Mouse (Mus musculus) left cerebral cortex, adult 9 months (tissue): Measurements from ENCODE around the gene Stk11.

Source experiments
- DNase-seq, 2 experiments: peaks; one replicate each; pipeline ENCODE4 v3.0.0; 2022; ENCODE audit warnings: low spot score in 2 of 2

The Stk11 gene

DNA sequence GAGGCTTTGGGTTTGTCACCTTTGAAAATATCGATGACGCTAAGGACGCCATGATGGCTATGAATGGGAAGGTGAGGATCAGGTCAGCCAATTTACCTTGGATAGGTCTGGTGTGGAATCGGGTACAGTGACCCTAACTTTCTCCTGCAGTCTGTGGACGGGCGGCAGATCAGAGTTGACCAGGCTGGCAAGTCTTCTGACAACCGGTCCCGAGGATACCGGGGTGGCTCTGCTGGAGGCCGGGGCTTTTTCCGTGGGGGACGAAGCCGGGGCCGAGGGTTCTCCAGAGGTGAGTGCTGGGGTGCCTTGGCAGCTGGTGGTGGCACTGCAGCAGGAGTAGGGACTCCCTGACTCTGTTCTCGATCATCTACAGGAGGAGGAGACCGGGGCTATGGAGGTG is 54.4 kb downstream of the Stk11 start:
- peak in 1 of 2 experiments; percentile 7 for DNase-seq

DNA sequence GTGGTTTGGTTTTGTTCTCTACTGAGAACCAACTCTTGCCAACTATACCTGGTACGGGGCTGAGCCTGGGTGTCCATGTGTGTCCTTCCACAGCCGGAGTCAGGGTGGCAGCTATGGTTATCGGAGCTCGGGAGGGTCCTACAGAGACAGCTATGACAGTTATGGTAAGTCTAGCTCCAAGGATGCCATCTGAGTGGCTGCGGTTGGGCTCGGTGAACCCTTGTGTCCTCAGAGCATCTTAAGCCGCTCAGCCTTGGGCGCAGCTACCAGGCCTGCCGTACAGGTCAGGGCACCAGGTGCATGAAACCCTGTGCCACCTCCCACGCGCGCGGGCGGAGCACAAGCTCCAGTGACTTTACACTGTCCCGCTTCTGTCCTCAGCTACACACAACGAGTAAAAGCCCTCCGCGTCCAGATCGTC is 55.0 kb downstream of the Stk11 start:
- DNase-seq = peak in 1 of 2 experiments; percentile 18

DNA sequence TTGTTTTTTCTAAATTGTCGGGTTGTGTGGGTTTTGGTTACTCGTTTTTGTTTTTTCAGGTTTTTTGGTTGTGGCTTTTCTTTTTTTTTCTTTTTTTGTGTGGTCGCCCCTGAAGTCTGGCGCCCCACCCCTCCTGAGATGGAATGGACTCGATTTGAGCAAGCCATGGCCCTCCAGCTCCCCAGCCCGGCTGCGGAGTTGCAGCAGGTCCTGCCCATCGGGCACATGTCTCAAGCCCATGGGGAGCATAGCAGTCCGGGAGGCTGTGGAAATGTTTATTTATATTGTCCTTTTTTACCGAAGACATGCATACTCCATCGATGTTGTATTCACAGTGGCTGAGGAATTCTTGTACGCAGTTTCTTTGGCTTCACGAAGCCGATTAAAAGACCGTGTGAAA is 55.6 kb downstream of the Stk11 start:
- DNase-seq = peak in 1 of 2 experiments; percentile 8

DNA sequence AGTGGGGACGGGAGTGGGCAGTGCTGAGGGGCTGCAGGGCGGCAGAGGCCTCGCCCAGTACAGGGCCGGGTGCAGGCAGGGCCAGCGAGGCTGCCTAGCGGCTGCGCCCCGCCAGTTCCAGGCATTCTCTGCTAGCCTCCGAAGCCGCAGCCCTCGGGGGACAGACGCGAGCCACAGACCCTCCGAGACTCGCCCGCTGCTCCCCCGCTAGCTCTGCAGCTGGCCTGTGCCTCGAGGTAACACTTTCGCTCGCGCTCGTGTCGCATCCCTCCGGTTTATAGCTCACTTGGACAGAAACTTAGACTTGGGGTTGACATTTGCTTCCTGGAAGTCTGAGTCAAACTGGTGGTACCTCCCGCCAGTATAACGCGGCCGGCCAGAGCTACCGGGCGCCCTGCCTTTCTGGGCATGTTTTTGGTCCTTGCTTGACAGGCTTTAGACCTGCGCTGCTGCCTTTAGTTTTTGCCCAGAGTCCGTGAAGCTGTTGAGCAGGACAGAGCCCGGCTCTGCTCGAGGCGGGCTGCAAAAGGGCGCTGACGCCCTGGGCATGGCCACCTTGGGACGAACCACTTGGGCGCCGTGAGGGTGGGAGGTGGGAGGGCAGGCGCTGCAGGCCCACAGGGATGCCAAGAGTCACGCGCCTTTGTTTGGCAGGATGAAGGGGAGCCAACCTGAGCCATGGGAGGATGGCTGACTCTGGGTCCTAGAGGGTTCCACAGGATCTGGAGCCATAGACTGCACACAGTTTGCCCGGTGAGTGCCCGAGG is 56.3 kb downstream of the Stk11 start:
- DNase-seq = peak; percentile 19 to 33

DNA sequence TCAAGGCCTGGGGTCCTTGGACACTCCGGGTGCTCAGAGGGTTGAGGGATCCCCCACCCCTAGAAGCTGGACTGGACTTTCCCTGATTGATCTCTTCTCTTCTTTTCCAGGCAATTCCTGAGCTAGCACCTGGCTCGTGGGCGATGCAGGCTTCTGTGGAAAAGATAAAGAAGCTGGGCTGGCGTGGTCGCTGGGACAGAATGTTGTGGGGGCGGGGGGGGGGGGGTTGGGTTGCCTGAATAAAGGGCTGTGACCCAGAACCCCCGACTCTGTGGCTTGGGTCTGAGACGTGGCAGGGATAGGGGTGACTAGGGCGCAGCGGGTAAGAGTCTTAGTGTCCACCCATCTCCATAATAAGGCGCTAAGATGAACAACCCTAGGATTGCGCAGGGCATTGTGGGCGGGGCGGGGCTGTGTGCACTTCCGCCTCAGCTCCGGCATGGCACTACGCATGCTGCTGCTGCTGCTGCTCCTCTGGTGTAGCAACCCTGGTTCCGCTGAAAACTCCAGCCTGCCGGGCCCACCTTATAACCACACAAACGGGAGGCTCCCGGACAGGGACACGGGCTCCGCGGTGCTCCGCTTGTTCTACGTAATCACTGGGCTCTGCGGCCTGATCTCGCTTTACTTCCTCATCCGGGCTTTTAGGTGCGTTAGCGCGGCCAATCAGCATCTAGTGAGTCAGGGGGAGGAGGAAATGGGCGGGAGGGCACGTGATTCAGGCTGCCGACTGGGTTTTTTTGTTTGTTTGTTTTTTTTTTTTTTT is 57.1 kb downstream of the Stk11 start, which contains the start of gene 1600002K03Rik:
1600002K03Rik (plus strand) TSS at position 418 of the 766 bp plus-strand sequence.
- DNase-seq = peak; percentile 80 to 92

DNA sequence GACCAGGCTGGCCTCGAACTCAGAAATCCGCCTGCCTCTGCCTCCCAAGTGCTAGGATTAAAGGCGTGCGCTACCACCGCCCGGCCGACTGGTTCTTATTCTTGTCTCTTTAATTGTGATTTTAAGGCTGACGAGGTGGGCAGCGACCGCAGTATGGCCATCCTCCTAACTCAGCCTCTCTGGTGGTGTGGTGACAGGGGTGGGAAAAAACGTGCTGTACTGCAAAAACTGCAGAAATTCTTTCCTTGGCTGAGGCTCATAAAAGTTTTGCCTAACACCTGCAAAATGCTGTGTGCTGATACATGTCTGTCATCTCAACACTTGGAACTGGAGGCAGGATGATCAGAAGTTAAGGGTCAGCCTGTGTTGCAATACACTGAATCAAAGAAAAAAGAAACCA is 57.8 kb downstream of the Stk11 start:
- peak; percentile 10 to 40 for DNase-seq

DNA sequence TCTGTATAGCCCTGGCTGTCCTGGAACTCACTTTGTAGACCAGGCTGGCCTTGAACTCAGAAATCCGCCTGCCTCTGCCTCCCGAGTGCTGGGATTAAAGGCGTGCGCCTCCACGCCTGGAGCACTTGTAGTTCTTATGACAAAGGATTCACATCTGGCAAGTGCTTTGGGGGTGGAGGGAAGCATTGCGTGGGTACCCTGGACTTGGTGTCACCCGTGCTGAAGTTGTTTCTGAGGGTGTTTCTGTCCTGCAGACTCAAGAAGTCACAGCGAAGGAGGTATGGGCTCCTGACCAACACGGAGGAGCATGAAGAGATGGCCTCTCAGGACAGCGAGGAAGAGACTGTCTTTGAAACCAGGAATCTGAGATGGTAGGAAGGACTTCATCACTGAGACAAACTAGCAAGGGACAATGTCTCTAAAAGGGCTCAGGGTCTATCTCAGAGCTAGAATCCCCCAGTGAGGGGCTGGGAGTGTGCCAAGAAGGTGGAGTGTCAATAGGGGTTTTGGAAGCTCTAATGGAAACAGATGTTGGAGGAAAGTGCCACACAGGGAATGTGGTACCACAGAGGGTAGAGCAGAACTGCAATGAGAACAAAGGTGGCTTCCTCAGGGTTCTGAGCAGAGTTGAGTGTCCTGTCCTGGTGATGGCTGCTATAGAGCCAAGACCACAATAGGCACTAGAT is 58.5 kb downstream of the Stk11 start:
- peak in 1 of 2 experiments; percentile 18 for DNase-seq

DNA sequence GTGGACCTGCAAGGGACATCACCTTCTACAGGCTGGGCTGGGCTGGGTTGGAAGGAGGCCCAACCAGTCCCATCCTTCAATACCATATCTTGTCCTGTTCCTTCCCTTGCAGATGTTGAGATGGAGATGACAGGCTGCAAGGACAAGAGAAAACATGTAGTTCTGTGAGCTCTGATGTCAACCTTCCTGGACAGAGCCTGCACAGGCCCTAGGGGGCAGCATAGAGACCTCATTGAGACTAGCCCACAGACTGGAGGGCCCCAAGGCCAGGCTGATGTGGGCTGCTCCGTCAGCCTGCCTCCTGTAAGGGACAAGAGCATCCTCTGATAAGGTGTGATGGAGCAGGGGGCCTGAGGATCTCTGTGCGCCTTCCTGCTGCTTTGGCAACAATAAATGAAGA is 59.1 kb downstream of the Stk11 start:
- peak; percentile 19 to 48 for DNase-seq

DNA sequence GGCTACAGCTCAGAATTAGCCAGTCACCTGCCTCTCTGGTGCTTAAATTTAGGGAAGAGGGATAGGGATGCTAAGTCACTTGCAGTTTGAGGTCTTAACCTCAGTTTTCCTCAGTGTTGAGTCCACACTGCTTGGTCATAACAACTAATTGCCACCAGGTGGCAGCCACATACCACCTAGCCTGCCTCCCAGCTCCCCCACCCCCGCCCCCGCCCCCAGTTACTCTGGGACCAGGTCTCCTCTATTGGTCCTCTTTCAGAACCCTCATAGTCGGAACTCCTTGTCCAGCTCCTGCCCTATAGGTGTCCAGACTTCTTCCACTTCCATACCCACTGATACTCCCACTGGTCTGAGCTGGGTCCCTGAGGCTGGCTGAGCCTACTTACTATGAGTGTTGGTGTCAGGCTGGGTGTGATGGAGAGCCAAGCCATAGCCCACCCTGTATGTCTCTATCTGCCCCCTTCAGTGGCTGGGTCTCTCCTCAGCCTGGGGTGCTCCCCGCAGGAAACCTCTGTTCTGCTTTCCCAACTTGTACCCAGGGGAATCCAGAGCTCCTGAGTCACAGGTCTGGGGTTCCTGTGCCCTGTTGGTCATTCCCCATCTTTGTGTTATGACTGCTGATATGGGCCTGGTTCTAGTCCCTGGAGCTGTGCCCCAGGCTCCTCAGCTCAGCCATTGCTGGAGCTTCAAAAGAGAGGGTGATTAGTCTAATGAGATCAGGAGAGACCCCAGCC is 60.1 kb downstream of the Stk11 start:
- DNase-seq = peak in 1 of 2 experiments; percentile 43

DNA sequence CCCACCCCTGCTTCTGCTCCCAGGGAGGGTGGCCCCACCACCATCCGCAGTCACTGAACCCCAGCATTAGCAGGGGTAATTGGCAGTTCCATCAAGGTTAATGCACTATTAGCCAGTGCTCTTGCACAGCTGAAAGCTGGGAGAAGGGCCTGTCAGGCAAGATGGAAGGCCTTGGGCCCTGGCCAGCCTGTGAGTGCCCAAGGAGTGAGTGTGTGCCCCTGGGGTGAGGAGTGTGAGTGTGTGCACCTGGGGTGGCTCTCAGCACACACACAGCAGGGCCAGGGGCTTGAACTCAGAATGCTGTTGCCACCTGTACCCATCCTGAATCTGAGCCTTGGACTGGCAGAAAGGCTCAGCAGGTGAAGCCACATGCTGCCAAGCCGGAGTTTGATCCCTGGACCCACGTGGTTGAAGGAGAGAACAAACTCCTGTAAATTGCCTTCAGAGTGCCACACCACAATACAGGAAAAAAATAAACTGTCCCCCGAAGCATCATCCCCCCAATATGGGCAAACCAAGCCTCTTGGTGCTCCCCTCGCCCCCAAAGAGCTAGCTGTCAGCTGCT is 60.7 kb downstream of the Stk11 start:
- no peak for DNase-seq

DNA sequence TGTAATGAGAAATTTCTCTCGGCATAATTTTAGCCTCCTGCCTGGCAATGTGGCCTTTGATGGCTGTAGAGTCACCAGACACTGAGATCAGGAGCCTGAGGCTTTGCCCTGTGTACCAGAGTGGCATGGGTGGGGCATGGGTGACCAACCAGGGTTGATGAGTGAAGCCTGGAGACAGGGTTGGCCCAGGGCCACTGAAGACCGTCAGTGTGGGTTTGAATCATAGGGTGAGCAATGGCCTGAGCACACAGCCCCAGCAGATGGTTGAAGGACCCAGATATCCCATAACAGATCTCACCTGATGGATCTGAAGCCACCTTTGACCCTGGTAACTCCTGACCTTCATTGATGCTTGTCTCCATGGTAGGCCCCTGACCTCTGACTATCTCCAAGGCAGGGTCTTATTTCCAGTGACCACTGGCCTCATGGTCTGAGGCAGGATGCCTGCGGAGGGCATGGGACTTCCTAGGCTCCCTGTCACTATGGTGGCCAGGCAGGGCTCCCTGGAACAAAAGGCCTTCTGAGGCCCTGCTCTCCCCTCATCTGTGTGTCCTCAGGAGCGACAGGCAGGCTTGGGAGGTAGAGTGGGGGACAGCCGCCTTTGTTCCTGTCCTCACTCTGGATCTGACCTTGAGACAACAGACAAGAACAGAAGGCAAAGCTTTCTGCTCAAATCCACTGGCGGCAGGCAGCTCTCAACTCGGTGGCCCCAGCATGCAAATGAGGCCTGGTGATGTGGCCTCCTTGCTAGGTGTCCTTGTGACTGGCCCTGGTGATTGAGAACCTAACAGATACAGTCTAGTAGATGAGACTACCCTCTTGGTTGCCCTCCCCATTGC is 62.1 kb downstream of the Stk11 start:
- DNase-seq = no peak

DNA sequence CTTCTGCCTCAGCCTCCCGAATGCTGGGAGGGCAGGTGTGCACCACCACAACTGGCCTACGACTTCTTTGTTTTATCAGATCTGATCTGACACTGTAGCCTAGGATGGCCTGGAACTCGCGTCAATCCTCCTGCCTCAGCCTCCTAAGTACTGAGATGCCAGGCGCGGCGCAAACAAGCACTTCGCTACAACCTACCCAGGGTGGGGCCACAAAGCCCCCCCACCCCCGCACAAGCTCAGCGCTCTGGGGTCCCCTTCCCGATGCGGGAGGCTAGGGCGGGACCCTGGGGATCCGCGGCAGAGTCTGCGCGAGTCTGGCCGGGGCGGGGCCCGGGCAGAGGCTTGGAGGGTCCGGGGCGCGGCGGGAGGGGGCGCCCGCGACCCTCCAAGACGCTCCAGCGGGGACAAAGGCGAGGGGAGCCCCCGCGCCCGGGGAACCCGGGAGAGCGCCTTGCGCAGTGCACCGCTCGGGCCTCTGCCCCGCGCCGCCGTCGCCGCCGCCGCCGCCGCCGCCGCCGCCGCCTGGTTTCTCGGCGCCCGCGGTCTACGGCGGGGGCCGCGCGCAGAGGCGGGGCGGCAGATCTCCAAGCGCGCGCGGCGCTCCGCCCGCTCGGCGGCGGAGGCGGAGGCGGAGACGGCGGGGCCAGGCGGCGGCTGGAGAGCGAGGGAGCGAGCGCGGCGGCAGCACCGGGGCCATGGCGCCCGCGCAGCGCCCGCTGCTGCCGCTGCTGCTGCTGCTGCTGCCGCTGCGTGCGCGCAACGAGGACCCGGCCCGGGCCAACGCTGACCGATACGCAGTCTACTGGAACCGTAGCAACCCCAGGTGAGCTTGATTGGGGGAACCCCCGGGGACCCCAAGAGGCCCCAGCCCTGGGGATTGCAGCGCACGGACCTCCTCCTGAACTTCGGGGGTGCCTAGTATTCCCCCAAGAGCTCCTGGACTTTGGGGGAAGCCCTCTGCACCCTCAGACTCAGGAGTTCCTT is 63.8 kb downstream of the Stk11 start, which contains the start of gene Efna2:
Efna2 (plus strand) TSS at position 415 of the 984 bp plus-strand sequence.
- DNase-seq = peak in 1 of 2 experiments; percentile 23
